Mouse (Mus musculus): ENCODE results near the gene Arl6ip4. TPM values are rescaled to one million over a fixed set of nuclear protein-coding genes. Genes with fewer than 3 reads are reported as not detected.

The Arl6ip4 gene
- total and polyA plus RNA-seq, 2 experiments, result 19.3 to 23.6 TPM

DNA sequence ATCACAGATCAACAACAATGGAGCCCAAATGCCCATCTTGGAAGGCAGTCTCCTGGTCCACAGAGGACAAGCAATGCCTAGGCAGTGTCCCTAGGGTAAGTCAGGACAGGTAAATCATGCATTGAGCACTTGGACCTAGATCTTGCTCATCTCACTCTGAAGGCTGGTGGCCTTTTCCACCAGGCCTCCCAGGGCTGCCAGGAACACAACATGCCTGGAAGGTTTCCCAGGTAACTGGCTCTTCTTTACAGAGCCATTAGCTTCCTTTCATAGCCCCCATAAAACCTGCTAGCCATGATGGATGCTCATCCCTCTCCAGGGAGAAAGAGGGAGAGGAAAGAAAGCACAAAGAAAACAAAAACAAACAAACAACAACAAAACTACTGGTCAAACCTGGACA lies 50.9 kb downstream of the Arl6ip4 start:
- Histone ChIP-seq H3K9ac (ENCODE audit: low read depth, low read length) (no peak overlapping the region), H3K27me3 (ENCODE audit: control insufficient read depth, insufficient read depth, low read length) (no peaks in the 10 kb centered on the region), H3K36me3 (ENCODE audit: control insufficient read depth, insufficient read depth, low read length) (no peaks in the 10 kb centered on the region), H3K27ac (replicated peaks; ENCODE audit: insufficient read depth, low read depth, low read length) (no peak overlapping the region), H3K79me2 (ENCODE audit: control insufficient read depth, insufficient read depth, low read length) (peaks cover 5% of the 10 kb centered on the region; the same call in 1 of the 2 replicates), H3K4me1 (ENCODE audit: control insufficient read depth, insufficient read depth, low read length) (peaks cover 2% of the 10 kb centered on the region; the same call in 1 of the 2 replicates), H3K4me3 (ENCODE audit: insufficient read depth, low read depth, low read length) (no peak overlapping the region)
- TF ChIP-seq CTCF (IDR thresholded peaks at IDR 0.05; ENCODE audit: low read depth, low read length) (no peak), POLR2A (IDR thresholded peaks at IDR 0.05; ENCODE audit: extremely low read depth, insufficient read depth, low read length) (no peak)
- DNase-seq (ENCODE audit: extremely low read depth, low read depth, low spot score), result no peak

- DNase-seq (ENCODE audit: extremely low read depth, low read depth, low spot score), result no peak
- Histone ChIP-seq H3K4me1 (ENCODE audit: control insufficient read depth, insufficient read depth, low read length) (peaks cover 7% of the 10 kb centered on the region), H3K4me3 (ENCODE audit: insufficient read depth, low read depth, low read length) (no peak overlapping the region), H3K79me2 (ENCODE audit: control insufficient read depth, insufficient read depth, low read length) (peaks cover 5% of the 10 kb centered on the region; the same call in 1 of the 2 replicates), H3K27ac (replicated peaks; ENCODE audit: insufficient read depth, low read depth, low read length) (no peak overlapping the region), H3K9ac (ENCODE audit: low read depth, low read length) (no peak overlapping the region), H3K36me3 (ENCODE audit: control insufficient read depth, insufficient read depth, low read length) (no peaks in the 10 kb centered on the region), H3K27me3 (ENCODE audit: control insufficient read depth, insufficient read depth, low read length) (no peaks in the 10 kb centered on the region)
- WGBS, result 77% methylated on average over 10 of the region's 10 CpGs
- no peak for TF ChIP-seq CTCF (IDR thresholded peaks at IDR 0.05; ENCODE audit: low read depth, low read length)
- no peak for TF ChIP-seq POLR2A (IDR thresholded peaks at IDR 0.05; ENCODE audit: extremely low read depth, insufficient read depth, low read length)
Observed at GRCm38 (mm10) chr5:124167621-124168020, 51.7 kb downstream of the Arl6ip4 start.

Other genes with a start within 250 kb of the Arl6ip4 start
- under 0.01 and 0.09 TPM in 2 replicates for gene Hcar1, start 236.1 kb upstream of the Arl6ip4 start, total RNA-seq (2014; rRNA removed)
- 0.04 TPM in 1 of 2 replicates, not detected in the other for gene Hcar1, start 236.1 kb upstream of the Arl6ip4 start, polyA plus RNA-seq (2012; rRNA removed)
- 12.5 and 15.5 TPM in 2 replicates for gene Denr, start 208.9 kb upstream of the Arl6ip4 start, total RNA-seq (2014; rRNA removed)
- 27.5 and 37.9 TPM in 2 replicates for gene Denr, start 208.9 kb upstream of the Arl6ip4 start, polyA plus RNA-seq (2012; rRNA removed)
- gene Gm43518, start 188.7 kb upstream of the Arl6ip4 start, total RNA-seq (2014; rRNA removed), result 1.2 TPM in 1 of 2 replicates, not detected in the other
- 0.31 TPM in 1 of 2 replicates, not detected in the other for gene Gm43518, start 188.7 kb upstream of the Arl6ip4 start, polyA plus RNA-seq (2012; rRNA removed)
- gene Ccdc62, start 185.4 kb upstream of the Arl6ip4 start, total RNA-seq (2014; rRNA removed), result 2.1 and 2.2 TPM in 2 replicates
- 1.8 and 3.2 TPM in 2 replicates for gene Ccdc62, start 185.4 kb upstream of the Arl6ip4 start, polyA plus RNA-seq (2012; rRNA removed)
- 9.1 and 9.7 TPM in 2 replicates for gene Hip1r, start 142.5 kb upstream of the Arl6ip4 start, total RNA-seq (2014; rRNA removed)
- 9.2 and 11.5 TPM in 2 replicates for gene Hip1r, start 142.5 kb upstream of the Arl6ip4 start, polyA plus RNA-seq (2012; rRNA removed)
- gene Vps37b, start 83.8 kb upstream of the Arl6ip4 start, total RNA-seq (2014; rRNA removed), result 4.4 and 6.2 TPM in 2 replicates
- 27.3 and 31.4 TPM in 2 replicates for gene Vps37b, start 83.8 kb upstream of the Arl6ip4 start, polyA plus RNA-seq (2012; rRNA removed)
- 0.74 and 0.87 TPM in 2 replicates for gene Abcb9, start 20.3 kb upstream of the Arl6ip4 start, total RNA-seq (2014; rRNA removed)
- 2.4 and 2.5 TPM in 2 replicates for gene Abcb9, start 20.3 kb upstream of the Arl6ip4 start, polyA plus RNA-seq (2012; rRNA removed)
- 38.5 and 46.6 TPM in 2 replicates for gene Ogfod2, start 3.8 kb upstream of the Arl6ip4 start, total RNA-seq (2014; rRNA removed)
- 65.3 and 74.6 TPM in 2 replicates for gene Ogfod2, start 3.8 kb upstream of the Arl6ip4 start, polyA plus RNA-seq (2012; rRNA removed)
- gene Pitpnm2, start 133.7 kb downstream of the Arl6ip4 start, total RNA-seq (2014; rRNA removed), result 10.6 and 13.9 TPM in 2 replicates
- 25.5 and 30.3 TPM in 2 replicates for gene Pitpnm2, start 133.7 kb downstream of the Arl6ip4 start, polyA plus RNA-seq (2012; rRNA removed)
- 2.3 and 3.4 TPM in 2 replicates for gene Mphosph9, start 211.9 kb downstream of the Arl6ip4 start, total RNA-seq (2014; rRNA removed)
- 0.54 and 1.1 TPM in 2 replicates for gene Mphosph9, start 211.9 kb downstream of the Arl6ip4 start, polyA plus RNA-seq (2012; rRNA removed)
- 6.3 and 7.3 TPM in 2 replicates for gene 2810006K23Rik, start 212.0 kb downstream of the Arl6ip4 start, total RNA-seq (2014; rRNA removed)
- gene 2810006K23Rik, start 212.0 kb downstream of the Arl6ip4 start, polyA plus RNA-seq (2012; rRNA removed), result 5.1 and 5.3 TPM in 2 replicates
- gene Cdk2ap1, start 247.0 kb downstream of the Arl6ip4 start, total RNA-seq (2014; rRNA removed), result 13.4 and 14.2 TPM in 2 replicates
- 33.5 and 38.2 TPM in 2 replicates for gene Cdk2ap1, start 247.0 kb downstream of the Arl6ip4 start, polyA plus RNA-seq (2012; rRNA removed)

All from liver, adult 2 months (tissue).